Mouse (Mus musculus) stomach, embryonic 14.5 days (tissue): ENCODE data around the gene Deup1. TPM values are rescaled to one million over a fixed set of nuclear protein-coding genes. Genes with fewer than 3 reads are reported as not detected.

Source experiments
- ATAC-seq: fragments of 200-750 bp; cut with Nextera tagmentation; 2 replicates; pipeline ENCODE4 v1.8.0; 2017; ENCODE audit warnings: low read depth, moderate TSS enrichment; ENCODE audit not compliant: insufficient number of reproducible peaks, insufficient read depth, low FRiP score
- H3K27ac ChIP-seq: fragments of 300-500 bp; sonication (generic); 2 replicates; pipeline ENCODE4 v1.5.1; 2014; ENCODE audit warnings: mild to moderate bottlenecking, low read length, moderate library complexity, mixed read lengths
- H3K27me3 ChIP-seq: fragments of 300-500 bp; sonication (generic); 2 replicates; pipeline ENCODE4 v1.6.1; 2014; ENCODE audit warnings: low read length, control low read depth, mixed read lengths; ENCODE audit not compliant: control insufficient read depth, insufficient read depth
- H3K36me3 ChIP-seq: fragments of 300-500 bp; sonication (generic); 2 replicates; pipeline ENCODE4 v1.6.1; 2014; ENCODE audit warnings: mild to moderate bottlenecking, control low read depth, low read length, moderate library complexity, mixed read lengths; ENCODE audit not compliant: control insufficient read depth, insufficient read depth
- H3K4me1 ChIP-seq: fragments of 300-500 bp; sonication (generic); 2 replicates; pipeline ENCODE4 v1.6.1; 2014; ENCODE audit warnings: low read length, control low read depth, mixed read lengths; ENCODE audit not compliant: control insufficient read depth, insufficient read depth
- H3K4me2 ChIP-seq: fragments of 300-500 bp; sonication (generic); replicated peaks from 2 replicates; pipeline ENCODE4 v1.6.1; 2014; ENCODE audit warnings: low read depth, low read length, control low read depth
- H3K4me3 ChIP-seq: fragments of 300-500 bp; sonication (generic); 2 replicates; pipeline ENCODE4 v1.5.1; 2014; ENCODE audit warnings: low read depth, low read length, control low read depth
- H3K9ac ChIP-seq: fragments of 300-500 bp; sonication (generic); replicated peaks from 2 replicates; pipeline ENCODE4 v1.6.1; 2014; ENCODE audit warnings: low read depth, mild to moderate bottlenecking, control low read depth, low read length, moderate library complexity, mixed read lengths
- H3K9me3 ChIP-seq: fragments of 300-500 bp; sonication (generic); 2 replicates; pipeline ENCODE4 v1.6.1; 2016; ENCODE audit warnings: low read depth, low read length, control low read depth; ENCODE audit not compliant: control insufficient read depth
- WGBS: fragments of 180-500 bp; shearing (Covaris S2); extraction: QIAGEN DNeasy Blood & Tissue Kit; methylation state at CpG from one replicate; pipeline ENCODE4 v1.1.7; 2014; 5-methylcytosine and 5-hydroxymethylcytosine counted together
- polyA plus RNA-seq: library from polyadenylated mRNA; unstranded; fragments of >200 nt; fragmentation: Nextera tagmentation; extraction: Ambion mirVana; gene quantifications from 2 replicates; pipeline ENCODE4 v1.2.1, GENCODE M21; 2014

Deup1 gene
- polyA plus RNA-seq, 1 experiment from 2014 or later, result 0.55 TPM

DNA sequence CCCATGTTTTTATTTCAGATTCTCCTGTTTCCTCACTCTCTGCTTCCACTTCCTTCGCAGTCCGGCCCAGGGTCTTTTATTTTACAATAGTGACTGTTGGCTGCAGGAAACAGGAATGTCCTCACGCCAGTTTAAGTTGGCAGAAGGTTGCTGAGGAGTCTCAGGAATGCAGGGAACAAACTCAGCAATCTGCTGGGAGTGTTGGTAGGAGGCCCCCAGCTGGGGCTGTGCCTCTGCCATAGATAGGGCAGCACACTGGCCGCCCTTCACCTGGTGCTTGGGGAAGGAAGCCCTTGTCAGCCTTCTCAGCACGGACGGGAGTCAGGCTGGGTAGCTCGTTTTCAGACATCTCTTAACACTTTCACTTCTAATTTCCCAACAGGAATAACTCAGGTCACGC is 102.5 kb downstream of the Deup1 start:
- Histone ChIP-seq H3K9me3 (no peaks in the 10 kb centered on the region), H3K27ac (peak overlapping the region; percentile 44; the same call in 1 of the 2 replicates), H3K4me1 (peaks cover 27% of the 10 kb centered on the region), H3K4me2 (no peak overlapping the region), H3K9ac (no peak overlapping the region), H3K27me3 (no peaks in the 10 kb centered on the region), H3K36me3 (no peaks in the 10 kb centered on the region), H3K4me3 (no peak overlapping the region)
- no peak; the same call in 1 of the 2 replicates for ATAC-seq
- WGBS, result 52% methylated on average over 8 of the region's 8 CpGs

DNA sequence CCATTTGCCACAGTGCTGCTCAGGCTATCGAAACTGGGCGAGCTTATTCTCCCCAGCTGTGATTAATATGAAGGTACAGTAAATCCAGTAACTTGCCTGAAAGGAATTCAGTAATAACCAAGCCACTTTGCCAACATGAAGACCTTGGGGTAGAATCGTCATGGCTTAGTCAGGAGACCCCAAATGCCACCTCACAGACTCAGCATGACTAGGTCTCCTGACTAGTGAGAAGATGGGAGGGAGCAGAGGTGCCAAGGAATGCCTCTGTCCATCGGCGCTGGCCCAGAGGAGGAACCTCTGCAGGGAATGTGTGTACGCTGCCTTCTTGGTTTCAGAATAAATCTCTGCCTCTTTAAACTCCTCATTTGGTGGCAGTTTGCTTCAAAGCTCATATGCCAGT is 104.1 kb downstream of the Deup1 start:
- Histone ChIP-seq H3K4me3 (no peak overlapping the region), H3K36me3 (no peaks in the 10 kb centered on the region), H3K27me3 (no peaks in the 10 kb centered on the region), H3K27ac (no peak overlapping the region), H3K4me1 (peaks cover 11% of the 10 kb centered on the region), H3K9ac (no peak overlapping the region), H3K4me2 (no peak overlapping the region), H3K9me3 (no peaks in the 10 kb centered on the region)
- no peak for ATAC-seq
- 88% methylated on average over 6 of the region's 6 CpGs for whole genome bisulfite sequencing

GRCm38 (mm10) chr9:15522887-15523286 is 104.8 kb downstream of the Deup1 start:
- 68% methylated on average over 5 of the region's 5 CpGs for WGBS
- H3K4me3 ChIP-seq, result no peak overlapping the region
- H3K4me2 ChIP-seq, result no peak overlapping the region
- H3K9me3 ChIP-seq, result no peaks in the 10 kb centered on the region
- no peak overlapping the region for H3K27ac ChIP-seq
- peaks cover 8% of the 10 kb centered on the region; the same call in 1 of the 2 replicates for H3K4me1 ChIP-seq
- no peaks in the 10 kb centered on the region for H3K27me3 ChIP-seq
- no peaks in the 10 kb centered on the region for H3K36me3 ChIP-seq
- ATAC-seq, result peak; percentile 43; the same call in 1 of the 2 replicates
- no peak overlapping the region for H3K9ac ChIP-seq

GRCm38 (mm10) chr9:15522348-15522747 is 105.4 kb downstream of the Deup1 start:
- no peaks in the 10 kb centered on the region for H3K27me3 ChIP-seq
- ATAC-seq, result no peak
- no peak overlapping the region for H3K4me3 ChIP-seq
- H3K4me2 ChIP-seq, result no peak overlapping the region
- no peaks in the 10 kb centered on the region for H3K9me3 ChIP-seq
- H3K9ac ChIP-seq, result no peak overlapping the region
- H3K36me3 ChIP-seq, result no peaks in the 10 kb centered on the region
- no peak overlapping the region for H3K27ac ChIP-seq
- WGBS, result 88% methylated on average over 10 of the region's 10 CpGs
- H3K4me1 ChIP-seq, result peaks cover 8% of the 10 kb centered on the region; the same call in 1 of the 2 replicates

- H3K27me3 ChIP-seq, result no peaks in the 10 kb centered on the region
- ATAC-seq, result no peak
- no peaks in the 10 kb centered on the region for H3K9me3 ChIP-seq
- H3K4me1 ChIP-seq, result no peaks in the 10 kb centered on the region
- no peaks in the 10 kb centered on the region for H3K36me3 ChIP-seq
- H3K4me2 ChIP-seq, result no peak overlapping the region
- no peak overlapping the region for H3K4me3 ChIP-seq
- no peak overlapping the region for H3K9ac ChIP-seq
- WGBS, result 79% methylated on average over 4 of the region's 4 CpGs
- H3K27ac ChIP-seq, result no peak overlapping the region
These were observed 109.8 kb downstream of the Deup1 start for GRCm38 (mm10) chr9:15517979-15518378.

GRCm38 (mm10) chr9:15516007-15516406 is 111.7 kb downstream of the Deup1 start:
- 67% methylated on average over 2 of the region's 2 CpGs for WGBS
- Histone ChIP-seq H3K27ac (no peak overlapping the region), H3K36me3 (no peaks in the 10 kb centered on the region), H3K27me3 (no peaks in the 10 kb centered on the region), H3K9ac (no peak overlapping the region), H3K4me1 (peaks cover 7% of the 10 kb centered on the region; the same call in 1 of the 2 replicates), H3K4me2 (no peak overlapping the region), H3K9me3 (no peaks in the 10 kb centered on the region), H3K4me3 (no peak overlapping the region)
- no peak for ATAC-seq

DNA sequence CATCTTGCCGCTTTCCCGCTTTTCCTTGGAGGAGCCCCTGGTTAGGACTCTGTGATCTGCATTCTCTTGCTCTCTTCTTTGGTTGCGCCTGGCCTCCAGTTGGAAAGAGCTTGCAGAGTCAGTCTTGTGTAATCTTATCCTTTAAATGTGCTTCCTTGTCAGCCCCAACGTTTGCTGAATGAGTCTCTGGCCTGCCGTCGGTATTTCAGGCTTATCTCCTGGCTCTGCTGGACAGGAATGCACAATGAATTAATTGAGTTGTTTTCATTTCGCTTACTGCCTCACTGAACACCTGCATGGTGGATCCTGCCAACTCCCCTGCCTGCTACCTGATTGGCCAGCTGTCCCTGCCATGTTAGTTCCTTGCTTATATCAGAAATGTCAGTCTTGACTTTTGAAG is 114.8 kb downstream of the Deup1 start:
- no peak overlapping the region for H3K4me2 ChIP-seq

DNA sequence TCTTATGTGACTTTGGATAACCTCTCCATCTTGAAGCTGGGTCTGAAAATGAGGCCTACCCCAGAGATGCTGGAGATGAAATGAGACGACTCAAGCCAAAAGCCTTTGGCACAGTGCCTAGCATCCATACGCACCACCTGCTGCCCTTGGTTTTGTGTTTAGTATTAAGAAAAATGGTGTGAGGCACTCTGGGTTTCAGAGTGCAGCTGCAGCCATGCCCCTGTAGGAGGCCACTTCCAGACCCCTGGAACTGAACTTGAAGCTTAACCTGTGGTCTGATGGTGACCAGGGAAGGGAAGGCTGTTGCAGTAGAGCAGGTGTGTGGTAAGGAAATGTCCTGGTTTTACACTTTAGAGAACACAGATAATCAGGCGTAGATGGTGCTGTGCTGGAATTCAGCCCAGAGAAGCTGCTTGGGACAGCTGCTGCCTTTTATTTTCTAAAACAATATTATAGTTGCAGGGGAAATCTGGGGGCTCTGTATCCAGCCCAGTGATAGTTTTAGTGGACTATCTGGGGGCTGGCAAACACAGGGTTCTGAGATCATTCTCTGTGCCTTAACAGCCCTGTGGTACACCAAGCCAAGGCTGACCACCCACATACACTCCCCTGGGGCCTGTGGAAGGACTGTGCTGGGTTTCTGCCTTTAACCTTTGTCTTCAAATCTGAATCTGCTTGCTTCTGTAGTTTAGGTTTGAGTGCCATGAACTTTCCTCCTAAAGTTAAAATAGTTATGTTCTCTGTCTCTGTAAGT is 117.0 kb downstream of the Deup1 start:
- Histone ChIP-seq H3K9ac (no peak overlapping the region), H3K4me1 (peaks cover 14% of the 10 kb centered on the region; the same call in 1 of the 2 replicates), H3K9me3 (no peaks in the 10 kb centered on the region), H3K27me3 (no peaks in the 10 kb centered on the region), H3K27ac (no peak overlapping the region; the same call in 1 of the 2 replicates), H3K4me3 (no peak overlapping the region), H3K36me3 (no peaks in the 10 kb centered on the region), H3K4me2 (no peak overlapping the region)
- 41% methylated on average over 3 of the region's 3 CpGs for WGBS
- no peak for ATAC-seq

More for the DNA sequence above, 114.8 kb downstream of the Deup1 start:
- Histone ChIP-seq H3K9ac (no peak overlapping the region), H3K27ac (peak overlapping the region; percentile 15; the same call in 1 of the 2 replicates), H3K27me3 (no peaks in the 10 kb centered on the region), H3K4me1 (peaks cover 11% of the 10 kb centered on the region; the same call in 1 of the 2 replicates), H3K4me3 (no peak overlapping the region), H3K36me3 (no peaks in the 10 kb centered on the region), H3K9me3 (no peaks in the 10 kb centered on the region)
- peak; percentile 42; the same call in 1 of the 2 replicates for ATAC-seq
- WGBS, result 41% methylated on average over 7 of the region's 7 CpGs
